Mouse (Mus musculus): ENCODE results near the gene Ifnlr1.

DNA sequence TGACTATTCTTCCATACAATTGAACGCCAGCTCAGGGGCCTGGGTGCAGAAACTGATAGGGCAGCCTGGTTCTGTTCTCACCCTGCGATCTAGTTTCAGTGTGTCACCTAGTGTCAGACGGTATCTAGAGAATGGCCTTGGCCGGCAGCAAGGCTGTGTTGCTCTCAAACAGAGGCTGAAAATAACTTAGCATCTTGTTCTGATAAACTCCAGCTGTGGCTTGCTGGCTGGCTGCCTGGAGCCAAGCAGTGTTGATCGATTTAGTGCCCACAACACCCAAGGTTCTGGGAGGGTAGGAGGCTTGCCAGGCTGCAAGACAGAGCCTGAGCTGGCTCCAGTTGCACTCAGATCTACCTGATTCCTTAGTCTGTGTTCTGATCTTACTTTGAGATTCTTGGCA is 27.6 kb upstream of the Ifnlr1 start:
- no peak for TF ChIP-seq ZNF384 (IDR thresholded peaks at IDR 0.05; ENCODE audit: low read depth, low read length)
- TF ChIP-seq USF2 (IDR thresholded peaks at IDR 0.05; ENCODE audit: borderline replicate concordance in 1 of 2, insufficient read depth in 1 of 2, low read depth in 1 of 2, low read length in 2 of 2), result no peak
- TF ChIP-seq KAT2A (conservative IDR thresholded peaks at IDR 0.05; ENCODE audit: low read depth, low read length), result no peak
- no peak for TF ChIP-seq MAX (IDR thresholded peaks at IDR 0.05; ENCODE audit: low read length)
- no peak for TF ChIP-seq POLR2AphosphoS2 (IDR thresholded peaks at IDR 0.05; ENCODE audit: low read length)
- TF ChIP-seq BHLHE40 (IDR thresholded peaks at IDR 0.05; ENCODE audit: borderline replicate concordance, low read depth, low read length), result no peak
- TF ChIP-seq NELFE (IDR thresholded peaks at IDR 0.05; ENCODE audit: low read depth, low read length), result no peak
- TF ChIP-seq MXI1 (IDR thresholded peaks at IDR 0.05; ENCODE audit: low read depth, low read length), result no peak
- TF ChIP-seq CTCF (IDR thresholded peaks at IDR 0.05 in 2 of 3, conservative IDR thresholded peaks at IDR 0.05 in 1 of 3; ENCODE audit: control insufficient read depth in 1 of 3, insufficient read depth in 1 of 3, low read depth in 2 of 3, low read length in 3 of 3, poor library complexity in 1 of 3, severe bottlenecking in 1 of 3), result no peak
